Mouse (Mus musculus) adrenal gland, adult (tissue): ENCODE measurements around the gene Eme2.
"Not testable (repeated sequence)": the region's sequence is repeated elsewhere in the genome, so short reads cannot be mapped to it uniquely, and the experiment has no call there.

Experiments
- DNase-seq, 2 experiments: peaks; one replicate each; pipeline ENCODE4 v3.0.0; 2022 to 2023; ENCODE audit warnings: low spot score in 1 of 2; ENCODE audit not compliant: inconsistent age in 2 of 2

Eme2 gene

DNA sequence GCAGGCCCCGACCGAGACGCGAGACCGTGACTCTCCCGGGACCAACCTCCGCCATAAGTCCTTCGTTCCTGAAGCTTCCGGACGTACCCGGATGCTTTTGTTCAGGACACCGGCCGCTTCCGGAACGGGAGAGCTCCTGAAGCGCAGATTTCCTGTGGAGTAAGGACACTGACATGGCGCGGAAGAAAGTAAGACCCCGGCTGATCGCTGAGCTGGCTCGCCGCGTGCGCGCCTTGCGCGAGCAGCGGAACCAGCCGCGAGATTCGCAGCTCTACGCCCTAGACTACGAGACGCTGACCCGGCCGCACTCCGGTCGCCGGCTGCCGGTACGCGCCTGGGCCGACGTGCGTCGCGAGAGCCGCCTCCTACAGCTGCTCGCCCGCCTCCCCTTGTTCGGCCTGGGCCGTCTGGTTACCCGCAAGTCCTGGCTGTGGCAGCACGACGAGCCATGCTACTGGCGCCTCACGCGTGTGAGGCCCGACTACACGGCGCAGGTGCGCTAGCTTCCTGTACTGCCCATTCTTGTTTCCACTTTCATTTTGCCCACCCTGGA is at the start of gene Eme2, which contains the start of gene Mrps34:
Eme2 (minus strand) TSS at position 93 of the 553 bp plus-strand sequence.
Mrps34 (plus strand) TSS at position 122 of the 553 bp plus-strand sequence.
- DNase-seq, result peak; percentile 88 to 96

DNA sequence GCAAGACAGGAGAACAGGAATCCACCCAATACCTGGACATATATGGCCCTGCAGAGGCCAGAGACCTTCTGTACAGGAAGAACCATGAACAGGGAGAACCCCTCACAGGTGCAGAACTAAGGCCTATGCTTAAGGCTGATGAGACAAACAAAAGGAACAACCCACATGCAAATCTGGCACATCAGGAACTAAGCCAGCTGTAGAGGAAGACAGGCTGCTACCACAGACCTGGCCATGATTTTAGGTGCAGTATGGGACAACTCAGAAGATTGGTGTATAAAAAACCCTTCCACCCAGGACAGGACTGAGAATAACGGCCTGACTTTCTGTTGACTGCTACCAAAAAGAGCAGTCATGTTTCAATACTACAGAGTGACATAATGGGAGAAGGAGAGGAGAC is 48.7 kb upstream of the Eme2 start:
- not testable (repeated sequence) for DNase-seq

DNA sequence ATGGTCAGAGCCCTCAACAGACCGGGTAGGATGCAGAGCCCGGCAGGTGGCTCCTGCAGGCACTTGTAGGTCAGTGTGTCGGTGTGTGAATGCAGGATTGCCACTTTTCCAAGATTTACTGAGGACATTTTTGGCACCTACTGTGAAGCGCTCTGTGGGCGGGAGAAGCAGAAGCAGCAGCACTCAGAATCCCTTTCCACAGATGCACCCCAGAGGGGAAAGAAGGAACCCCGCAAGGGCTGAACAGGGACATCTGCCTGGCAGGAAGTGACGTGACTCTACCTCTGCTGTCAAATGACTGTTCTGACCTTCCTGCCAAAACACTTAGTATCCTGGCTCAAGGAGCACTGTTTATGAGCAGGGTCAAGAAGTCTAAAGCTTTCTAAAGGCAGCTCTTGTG is 48.1 kb upstream of the Eme2 start:
- DNase-seq, result no peak

DNA sequence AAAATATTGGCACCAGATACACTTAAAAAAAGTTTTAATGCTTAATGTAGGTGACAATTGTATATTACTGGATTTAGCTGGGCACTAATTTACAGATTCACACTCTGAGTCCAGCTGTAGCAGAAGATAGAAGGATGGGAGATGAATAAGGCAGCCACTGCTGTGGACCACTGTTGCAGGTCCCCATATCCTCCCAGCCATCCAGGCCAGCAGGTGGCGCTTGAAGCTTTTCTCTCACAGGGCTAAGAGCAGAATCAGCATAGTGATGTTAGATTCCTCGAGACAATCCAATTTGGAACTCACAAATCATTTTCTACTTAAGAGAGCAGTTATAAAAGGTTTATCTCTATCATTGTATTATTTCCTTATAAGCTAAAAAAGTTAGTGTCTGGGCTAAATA is 47.6 kb upstream of the Eme2 start:
- DNase-seq, result peak; percentile 34 to 78

DNA sequence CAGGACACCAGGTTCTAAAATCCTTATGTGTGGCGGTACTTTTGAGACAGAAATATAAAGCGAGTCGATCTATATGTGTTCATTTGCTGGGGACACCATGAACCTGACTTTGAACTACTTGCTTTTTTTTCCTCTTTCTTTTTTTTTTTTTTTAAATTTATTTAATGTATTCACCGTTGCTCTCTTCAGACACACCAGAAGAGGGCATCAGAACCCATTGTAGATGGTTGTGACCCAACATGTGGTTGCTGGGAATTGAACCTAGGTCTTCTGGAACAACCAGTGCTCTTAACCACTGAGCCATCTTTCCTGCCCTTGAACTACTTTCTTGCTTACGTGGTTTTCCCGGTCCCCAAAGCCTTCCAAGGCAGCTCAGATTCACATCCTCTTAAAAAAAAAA is 42.4 kb upstream of the Eme2 start:
- DNase-seq, result no peak

DNA sequence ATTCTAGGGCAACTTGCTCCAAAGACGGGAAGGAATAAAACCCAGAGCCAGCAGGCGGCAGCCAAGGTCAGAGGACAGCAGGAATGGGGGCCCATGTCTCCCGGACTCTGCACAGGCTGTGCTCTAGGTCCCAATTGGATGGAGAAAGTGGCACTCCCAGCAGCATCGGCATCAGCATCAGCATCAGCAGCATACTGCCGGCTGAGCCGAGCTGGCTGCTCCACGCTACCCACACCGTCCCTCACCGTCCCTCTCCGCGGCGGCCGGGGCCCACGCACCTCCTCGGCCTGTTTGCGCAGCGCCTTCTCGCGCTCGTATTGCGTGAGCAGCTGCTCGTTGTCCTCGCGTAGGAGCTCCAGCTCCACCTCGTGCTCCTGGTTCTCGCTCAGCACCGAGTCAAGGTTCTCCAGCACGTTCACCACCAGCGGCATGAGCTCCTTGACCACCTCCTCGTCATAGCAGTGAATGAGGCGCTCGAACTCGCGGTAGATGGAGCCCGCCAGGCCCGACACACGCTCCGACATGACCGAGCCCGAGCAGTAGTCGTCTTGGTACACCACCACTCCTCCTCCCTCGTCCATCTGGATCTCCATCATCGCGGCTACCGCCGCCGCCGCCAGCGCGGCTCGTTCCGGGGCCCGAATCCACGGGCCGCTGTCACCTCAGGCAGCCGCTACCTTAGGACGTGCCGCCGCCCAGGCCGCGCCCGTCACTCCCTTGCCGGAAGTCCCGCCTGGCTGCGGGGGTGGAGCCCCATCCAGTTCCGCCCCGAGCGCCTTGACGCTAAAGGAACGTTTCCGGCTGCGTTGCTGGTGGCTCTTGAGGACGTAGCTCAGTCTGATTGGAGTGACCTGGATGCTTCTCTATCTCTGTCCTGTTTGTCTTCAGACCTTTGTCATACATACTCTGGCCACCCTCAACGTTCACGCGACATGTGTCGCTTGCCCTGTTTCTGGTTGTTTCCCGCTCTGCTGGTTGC is 41.7 kb upstream of the Eme2 start, which contains the start of gene Mapk8ip3:
Mapk8ip3 (minus strand) TSS at position 719 of the 979 bp plus-strand sequence.
- DNase-seq, result peak; percentile 97 to 99

DNA sequence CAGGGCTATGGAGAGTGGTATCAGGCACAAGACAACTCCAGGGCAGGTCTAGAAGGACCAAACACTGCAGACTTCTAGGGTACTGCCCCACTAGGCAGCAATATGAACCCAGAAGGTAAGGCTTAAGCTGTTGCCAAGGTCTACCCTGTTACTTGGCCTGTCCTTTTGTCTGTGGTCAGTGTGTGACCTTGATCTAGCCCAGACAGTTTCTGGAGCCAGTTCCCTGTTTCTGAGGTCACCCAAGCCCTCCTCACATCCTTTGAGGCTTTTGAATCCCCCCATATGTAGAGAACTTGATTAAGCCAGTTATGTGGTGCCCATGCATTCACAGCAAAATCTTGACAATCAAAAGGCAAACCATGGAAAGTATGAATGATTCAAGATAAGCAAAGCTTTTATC is 40.8 kb upstream of the Eme2 start:
- peak in 1 of 2 experiments; percentile 65 for DNase-seq

DNA sequence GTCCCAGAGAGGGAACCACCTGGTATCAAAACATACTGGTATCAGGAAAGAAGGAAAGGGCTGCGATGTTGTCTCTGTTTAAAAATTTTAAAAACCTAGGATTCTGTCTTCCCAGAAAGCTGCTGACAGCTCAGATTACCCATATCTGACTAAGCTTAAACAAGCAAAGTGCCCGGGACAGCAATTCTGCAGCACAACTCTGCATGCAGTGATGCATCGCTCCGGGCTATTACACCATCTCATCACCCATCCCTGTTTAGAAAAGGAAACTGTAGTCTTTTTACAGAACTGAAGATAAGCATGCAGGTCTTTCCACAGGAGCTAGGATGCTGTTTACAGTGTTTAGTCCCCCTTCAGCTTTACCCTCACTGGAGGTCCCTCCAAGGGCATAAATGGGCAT is 40.0 kb upstream of the Eme2 start:
- DNase-seq, result peak in 1 of 2 experiments; percentile 60

DNA sequence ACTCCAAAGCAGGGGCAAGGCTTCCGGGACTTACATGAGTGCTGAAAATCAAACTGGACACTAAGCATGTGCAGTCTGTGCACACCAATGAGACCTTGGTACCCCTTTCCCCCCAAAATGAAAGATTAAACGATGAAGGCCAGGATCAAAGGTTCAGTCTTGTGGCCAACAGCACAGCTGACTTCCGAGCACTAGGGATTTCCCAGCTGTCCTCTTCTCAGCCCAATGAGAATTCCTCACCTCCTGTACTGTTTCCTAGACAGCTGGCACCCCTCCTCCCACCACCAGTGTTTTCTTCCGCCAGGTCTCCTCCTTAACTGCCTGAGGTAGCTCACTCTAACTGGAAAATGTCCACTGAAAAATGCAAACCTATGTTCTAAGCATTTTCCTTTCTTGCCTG is 38.3 kb upstream of the Eme2 start:
- DNase-seq, result no peak

DNA sequence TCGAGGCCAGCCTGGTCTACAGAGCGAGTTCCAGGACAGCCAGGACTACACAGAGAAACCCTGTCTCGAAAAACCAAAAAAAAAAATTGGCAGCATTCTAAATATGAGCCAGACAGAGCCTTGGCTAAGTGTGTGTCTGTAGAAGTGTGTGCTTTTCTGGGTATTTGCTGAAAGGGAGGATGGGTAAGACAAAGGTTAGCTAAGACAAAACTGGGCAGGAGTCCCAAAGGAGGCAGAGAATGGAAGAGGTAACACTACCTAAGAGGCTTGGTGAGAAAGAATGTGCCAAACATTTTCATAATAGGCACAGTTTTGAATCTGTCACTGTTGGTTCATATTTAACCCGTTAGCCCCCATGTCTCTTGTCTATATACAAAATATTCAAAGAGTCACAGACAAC is 37.5 kb upstream of the Eme2 start:
- no peak for DNase-seq

DNA sequence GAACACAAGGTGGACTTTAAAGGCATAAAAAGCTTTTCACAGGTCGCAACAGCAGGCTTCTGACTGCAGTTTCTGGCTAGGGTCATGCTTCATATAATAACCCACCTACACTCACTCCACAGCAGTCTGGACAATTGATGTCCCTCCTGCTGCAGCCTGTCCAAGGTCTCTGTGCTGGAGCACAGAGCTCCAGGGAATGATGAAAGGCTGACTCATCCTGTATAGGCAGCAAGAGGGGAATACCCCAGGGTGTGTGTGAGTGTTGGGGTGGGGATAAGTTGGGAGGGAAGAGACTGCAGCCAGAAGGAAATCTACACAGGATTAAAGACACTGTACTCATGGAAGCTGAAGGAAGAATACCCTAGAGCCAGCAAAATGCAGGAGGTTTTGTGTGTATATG is 34.6 kb upstream of the Eme2 start:
- peak; percentile 82 to 90 for DNase-seq

DNA sequence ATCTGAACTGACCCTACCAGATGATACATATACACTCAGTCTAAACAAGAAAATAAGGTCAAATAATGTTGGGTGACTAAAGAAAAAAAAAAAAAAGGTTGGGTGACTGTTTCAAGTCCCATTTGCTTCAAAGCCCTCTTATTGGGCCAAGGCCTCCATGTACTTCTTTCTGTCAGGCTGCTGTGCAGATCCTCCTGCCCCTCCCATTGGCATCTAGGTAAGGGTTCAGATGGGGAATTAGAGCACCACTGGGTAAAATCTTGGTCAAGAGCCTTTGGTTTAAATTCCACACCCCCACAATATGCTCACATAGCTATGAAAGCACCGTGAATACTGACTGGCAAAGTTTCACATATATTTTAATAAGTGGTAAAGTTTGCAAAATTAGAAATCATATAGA is 28.4 kb upstream of the Eme2 start:
- peak in 1 of 2 experiments; percentile 60 for DNase-seq

DNA sequence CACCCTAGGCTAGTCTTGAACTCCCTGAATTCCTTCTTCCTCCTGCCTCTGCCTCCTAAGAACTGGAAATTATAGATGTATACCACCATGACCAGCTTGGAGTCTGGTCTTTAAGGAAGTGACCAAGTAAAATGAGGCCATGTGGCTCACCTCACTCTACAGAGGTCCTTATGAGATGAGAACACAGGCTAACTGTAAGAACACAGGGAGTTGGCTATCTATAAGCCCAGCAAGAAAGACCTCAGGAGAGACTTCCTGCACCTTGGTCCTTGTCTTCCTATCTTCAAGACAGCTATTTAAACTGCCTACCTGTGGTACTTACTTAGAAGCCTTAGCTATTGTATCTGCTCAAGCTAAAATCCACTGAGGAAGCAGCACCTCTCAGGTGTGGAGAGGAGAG is 19.1 kb upstream of the Eme2 start:
- DNase-seq, result no peak

DNA sequence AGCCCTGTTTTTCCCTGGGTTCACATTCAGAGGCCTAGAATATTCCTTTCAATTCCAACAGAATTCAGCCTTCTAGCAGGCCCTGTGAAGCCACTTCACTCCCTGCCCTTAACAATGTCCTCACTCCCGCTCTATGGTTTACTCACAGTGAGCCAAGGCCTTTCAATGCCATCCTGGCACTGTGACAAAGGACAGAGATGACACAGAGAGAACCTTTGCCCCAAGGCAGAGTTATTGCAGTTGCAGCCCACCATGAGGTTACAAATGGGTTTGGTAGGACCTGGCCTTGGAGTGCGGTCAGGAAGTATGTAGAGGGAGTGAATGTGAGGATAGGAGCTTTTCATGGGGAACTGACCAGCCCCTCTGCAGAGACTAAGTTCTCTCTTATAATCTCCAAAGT is 12.7 kb upstream of the Eme2 start:
- DNase-seq, result peak; percentile 90 to 95

DNA sequence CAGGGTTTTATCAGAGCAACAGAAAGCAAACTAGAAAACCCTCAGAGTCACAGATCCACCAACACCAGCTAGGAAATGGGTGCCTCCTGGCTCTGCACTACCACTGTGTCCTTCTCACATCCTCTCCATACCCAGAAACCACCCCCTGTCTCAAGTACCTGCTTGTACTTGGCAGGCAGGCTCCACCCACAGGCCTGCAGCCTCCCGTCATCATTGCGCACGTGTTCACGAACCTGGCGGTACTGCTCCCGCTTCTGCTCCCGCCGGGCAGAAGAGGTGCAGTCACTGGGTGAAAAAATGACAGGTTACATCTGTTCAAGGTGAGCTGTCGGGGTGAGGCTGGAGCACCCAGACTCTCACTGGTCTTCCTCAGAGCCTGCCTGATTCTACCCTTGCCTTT is 8.9 kb upstream of the Eme2 start:
- no peak for DNase-seq

DNA sequence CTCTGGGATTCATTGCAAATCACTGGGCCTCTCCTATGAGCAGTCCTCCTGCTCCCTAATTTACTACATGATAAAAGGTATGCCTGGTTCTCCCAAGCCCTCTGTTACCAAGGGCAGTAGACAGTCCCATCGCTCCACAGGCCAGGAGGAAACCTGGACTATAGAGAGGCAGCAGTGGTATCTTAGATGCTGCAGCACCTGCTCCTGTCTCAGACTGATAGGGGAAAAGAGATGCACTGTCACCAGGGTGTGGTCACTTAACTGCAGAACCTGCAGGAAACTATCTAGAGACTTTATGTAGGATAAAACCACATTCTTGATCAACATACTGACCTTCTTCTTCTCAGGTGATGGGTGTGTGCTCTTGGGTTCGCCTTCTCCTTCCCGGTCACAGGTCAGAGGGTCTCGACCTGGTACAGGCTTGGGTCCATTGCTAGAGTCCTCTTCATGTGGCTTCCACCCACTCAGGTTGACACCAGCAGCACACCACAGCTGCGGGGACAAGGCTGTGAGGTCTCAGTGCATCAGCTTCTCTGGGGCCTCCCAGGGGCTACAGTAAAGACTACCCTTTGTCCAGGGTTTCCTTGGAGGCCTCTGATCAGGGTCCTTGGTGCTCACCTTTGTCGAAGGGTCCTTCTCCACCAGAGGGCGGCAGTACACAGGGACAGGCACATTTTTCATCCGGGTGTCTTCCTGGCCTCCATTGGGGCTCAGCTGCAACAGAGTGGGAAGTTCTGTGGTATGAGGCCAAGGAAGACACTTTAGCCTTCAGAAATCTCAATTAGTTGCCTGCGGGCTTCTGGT is 8.0 kb upstream of the Eme2 start:
- peak; percentile 54 to 82 for DNase-seq

DNA sequence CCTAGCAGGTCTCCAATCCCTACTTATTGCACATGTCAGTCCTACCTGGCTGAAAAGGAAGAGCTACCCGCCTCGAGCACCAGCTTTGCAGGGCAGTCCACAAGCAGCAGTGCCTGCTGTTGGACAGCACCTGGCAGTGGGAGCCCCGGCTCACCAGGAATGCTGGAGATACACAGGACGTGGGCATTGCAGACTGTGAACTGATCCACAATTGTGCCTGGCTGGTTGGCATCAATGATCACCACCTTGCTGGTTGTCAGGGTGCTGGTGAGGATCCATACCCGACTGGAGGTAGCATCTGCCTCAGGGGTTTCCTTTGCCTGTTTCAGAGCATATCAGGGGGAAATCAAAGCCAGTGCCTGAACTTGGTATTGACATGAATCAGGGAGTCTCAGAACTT is 7.2 kb upstream of the Eme2 start:
- no peak for DNase-seq

DNA sequence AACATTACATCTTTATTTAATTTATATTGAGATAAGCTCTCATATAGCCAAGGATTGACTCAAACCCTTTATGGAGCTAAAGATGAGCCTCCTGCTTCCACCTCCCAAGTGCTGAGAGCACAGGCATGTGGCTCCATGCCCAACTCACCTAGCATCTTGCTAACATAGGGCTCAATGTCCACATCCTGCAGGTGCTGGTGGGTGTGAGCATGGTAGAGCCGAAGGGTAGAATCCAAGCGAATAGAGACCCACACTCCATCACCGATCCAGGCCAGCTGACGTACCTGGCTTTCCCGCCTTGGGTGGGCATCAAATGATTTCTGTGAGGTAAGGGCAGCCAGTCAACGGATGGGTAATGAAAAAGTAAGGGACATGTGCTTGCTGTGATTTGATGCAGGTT is 5.1 kb upstream of the Eme2 start:
- no peak for DNase-seq

DNA sequence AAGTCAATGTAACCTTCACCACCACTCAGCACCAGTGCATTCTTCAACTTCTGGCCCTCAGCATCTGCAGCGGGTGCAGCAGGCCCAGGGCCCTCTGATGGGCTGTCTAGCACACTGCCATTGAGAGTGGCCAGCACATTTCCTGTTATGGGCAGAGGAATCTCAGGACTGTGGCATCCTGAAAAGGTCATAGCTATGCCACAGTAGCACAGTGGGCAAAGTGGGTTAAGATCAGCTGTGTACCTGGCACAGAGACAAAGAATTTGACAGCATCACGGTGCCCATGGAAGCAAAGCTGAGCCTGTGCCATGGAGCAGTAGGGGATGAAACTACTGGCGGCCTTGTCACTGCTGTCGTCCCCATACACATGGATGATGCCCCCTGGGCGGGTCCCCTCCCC is 4.3 kb upstream of the Eme2 start:
- DNase-seq, result no peak

DNA sequence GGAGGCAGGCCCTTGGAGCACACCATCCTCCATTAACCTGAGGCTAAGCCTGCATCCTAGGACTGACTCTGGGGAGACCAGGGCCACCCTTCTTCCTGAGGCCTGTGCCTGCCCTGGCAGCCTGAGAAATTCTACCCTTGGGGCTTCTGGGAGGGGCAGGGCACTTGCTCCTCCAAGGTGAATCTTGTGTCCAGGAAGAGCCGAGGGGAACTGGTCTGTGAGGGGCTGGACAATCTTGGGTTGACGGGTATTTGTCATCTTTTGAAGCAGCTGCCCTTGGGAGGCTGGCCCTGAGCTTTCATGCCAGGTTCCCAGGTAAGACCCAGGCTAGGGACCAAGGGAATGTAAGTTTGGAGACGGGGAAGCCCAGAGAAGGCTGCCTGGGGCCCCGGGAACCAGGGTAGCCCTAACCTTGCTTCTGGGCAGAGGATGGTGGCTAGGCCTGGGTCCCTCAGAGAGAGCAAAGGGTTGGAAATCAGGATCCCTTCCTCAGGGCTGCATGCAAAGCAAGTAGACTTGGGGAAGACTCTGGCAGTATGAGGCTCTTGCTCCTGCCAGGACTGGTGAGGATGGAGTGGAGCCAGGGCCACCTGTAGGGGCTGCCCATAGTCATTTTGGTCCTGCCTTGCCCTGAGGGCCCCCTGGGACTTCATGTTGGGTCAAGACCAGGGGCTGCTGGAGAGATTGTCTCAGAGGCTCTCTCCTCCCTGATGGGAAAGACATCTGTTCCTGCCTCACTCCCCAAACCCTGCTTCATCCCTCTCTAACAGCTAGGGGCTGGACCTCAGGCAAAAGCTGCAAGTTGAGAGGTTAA is 3.4 kb upstream of the Eme2 start:
- DNase-seq, result peak in 1 of 2 experiments; percentile 54

DNA sequence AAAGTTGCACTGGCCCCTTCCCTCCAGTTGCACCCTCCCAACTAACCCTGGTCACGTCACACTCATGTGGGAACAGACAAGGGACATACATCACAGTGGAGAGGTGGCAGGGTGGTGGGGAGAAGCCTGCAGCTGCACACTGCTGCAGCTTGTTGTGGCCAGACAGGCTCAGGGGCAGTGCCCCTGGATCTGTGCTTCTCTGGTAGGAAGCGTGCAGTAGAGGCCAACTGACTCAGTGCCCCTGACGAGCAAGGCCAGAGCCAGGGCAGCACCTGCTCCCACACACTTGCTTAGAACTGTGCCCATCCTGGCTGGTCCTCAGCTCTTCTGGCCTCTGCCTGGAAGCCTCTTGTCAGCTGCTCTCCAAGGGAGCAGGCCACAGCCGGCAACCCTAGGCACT is 2.7 kb upstream of the Eme2 start:
- peak; percentile 58 to 86 for DNase-seq
